13 mouse cellular contexts compared by ENCODE assay signal in the genomic region with DNA sequence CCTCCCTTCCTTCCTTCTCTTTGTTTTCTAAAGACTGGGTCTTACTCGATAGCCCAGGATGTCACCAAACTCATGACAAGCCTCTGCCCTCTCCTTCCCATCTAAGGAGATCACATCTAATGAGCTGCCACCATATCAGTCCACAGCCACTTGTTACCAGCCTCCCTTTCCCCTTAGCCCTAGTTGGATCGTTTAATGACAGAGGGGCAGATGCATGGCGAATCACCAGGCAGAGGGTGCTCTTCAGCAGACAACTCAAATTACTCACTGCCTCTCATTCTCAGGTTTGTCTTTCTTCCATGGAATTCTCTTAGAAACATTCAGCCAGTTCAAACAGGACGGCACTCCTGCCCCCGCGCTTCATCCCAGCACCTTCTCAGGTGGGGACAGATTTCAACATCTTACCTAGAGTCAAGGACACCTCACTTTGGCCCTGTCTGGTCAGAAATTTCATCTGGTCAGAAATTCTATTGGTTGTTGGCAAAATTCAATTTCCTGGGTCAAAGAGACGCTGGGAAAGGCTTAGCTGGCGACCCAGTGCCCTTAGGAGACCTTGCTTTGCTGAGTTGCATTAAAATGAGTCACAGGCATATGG. TPM values are rescaled to one million over a fixed set of nuclear protein-coding genes. Genes with fewer than 3 reads are reported as not detected.
DNase-seq lines count a peak whose midpoint lies in the region; ATAC-seq and TF ChIP-seq lines count a peak whose summit lies in the region.
"Had no signal": no experiment of that assay in that cellular context is flagged by ENCODE, and none has a peak within 500 bp of the region (broad histone marks: within the 10 kb centered on the region; RNA-seq: fewer than 3 reads in every experiment).

No protein-coding gene starts in this region.

- peaks cover 59% of the 10 kb centered on the region for H3K36me3 ChIP-seq in heart, embryonic 14.5 days (ENCODE audit: control insufficient read depth, insufficient read depth, low read length)
- no peaks in the 10 kb centered on the region for H3K36me3 ChIP-seq in lung, postnatal 0 days (ENCODE audit: insufficient read depth, low read length)
- no peaks in the 10 kb centered on the region for H3K36me3 ChIP-seq in embryonic facial prominence, embryonic 15.5 days
- peaks cover 23% of the 10 kb centered on the region for H3K36me3 ChIP-seq in myocyte (ENCODE audit: control insufficient read depth, insufficient read depth)
- peaks cover 9% of the 10 kb centered on the region for H3K36me3 ChIP-seq in neural tube, embryonic 15.5 days

- H3K9ac ChIP-seq in heart, embryonic 14.5 days (ENCODE audit: low read length): peak overlapping the region; percentile 13; the same call in 1 of the 2 replicates
- H3K9ac ChIP-seq in lung, postnatal 0 days (replicated peaks; ENCODE audit: low read depth): no peak overlapping the region
- no peak overlapping the region for H3K9ac ChIP-seq in embryonic facial prominence, embryonic 15.5 days
- no peak overlapping the region for H3K9ac ChIP-seq in neural tube, embryonic 15.5 days (replicated peaks)

- no peaks in the 10 kb centered on the region; the same call in 1 of the 2 replicates for H3K9me3 ChIP-seq in heart, embryonic 14.5 days (ENCODE audit: control insufficient read depth, low read length)
- no peaks in the 10 kb centered on the region for H3K9me3 ChIP-seq in lung, postnatal 0 days (ENCODE audit: low read length)
- H3K9me3 ChIP-seq in embryonic facial prominence, embryonic 15.5 days (replicated peaks): no peaks in the 10 kb centered on the region
- no peaks in the 10 kb centered on the region for H3K9me3 ChIP-seq in neural tube, embryonic 15.5 days (replicated peaks)
- H3K9me3 ChIP-seq: hindbrain, embryonic 10.5 days had no signal

- no peak for TF ChIP-seq CTCF in lung, postnatal 0 days (IDR thresholded peaks at IDR 0.05)

- no peak for TF ChIP-seq POLR2A in myocyte (IDR thresholded peaks at IDR 0.05; ENCODE audit: insufficient read length, low read depth)

- peaks cover 40 to 69% of the 10 kb centered on the region in 2 experiments for H3K4me1 ChIP-seq in heart, embryonic 14.5 days (ENCODE audit: control insufficient read depth in 2 of 2, insufficient read depth in 2 of 2, low read length in 2 of 2)
- H3K4me1 ChIP-seq in lung, postnatal 0 days (ENCODE audit: insufficient read depth, low read depth, low read length): peaks cover 12% of the 10 kb centered on the region; the same call in 1 of the 2 replicates
- peaks cover 46% of the 10 kb centered on the region for H3K4me1 ChIP-seq in embryonic facial prominence, embryonic 15.5 days
- peaks cover 23% of the 10 kb centered on the region for H3K4me1 ChIP-seq in neural tube, embryonic 15.5 days

- ATAC-seq in heart, embryonic 14.5 days (ENCODE audit: insufficient number of reproducible peaks, insufficient read depth, low FRiP score, low read depth): no peak
- ATAC-seq in lung, postnatal 0 days: no peak; the same call in 1 of the 2 replicates
- no peak for ATAC-seq in embryonic facial prominence, embryonic 15.5 days (ENCODE audit: insufficient number of reproducible peaks, low FRiP score, low TSS enrichment, low read depth)
- no peak for ATAC-seq in cerebellum, adult (ENCODE audit: insufficient number of reproducible peaks, low FRiP score, low TSS enrichment)
- no peak for ATAC-seq in neural tube, embryonic 15.5 days (ENCODE audit: low FRiP score)

- H3K4me3 ChIP-seq in heart, embryonic 14.5 days (ENCODE audit: control insufficient read depth in 1 of 2, insufficient read depth in 1 of 2, low read depth in 1 of 2, low read length in 2 of 2): no peak overlapping the region
- no peak overlapping the region for H3K4me3 ChIP-seq in lung, postnatal 0 days (ENCODE audit: low read depth, low read length)
- H3K4me3 ChIP-seq in embryonic facial prominence, embryonic 15.5 days (replicated peaks): no peak overlapping the region
- no peak overlapping the region for H3K4me3 ChIP-seq in myocyte
- H3K4me3 ChIP-seq in neural tube, embryonic 15.5 days (replicated peaks): no peak overlapping the region
- H3K4me3 ChIP-seq: hindbrain, embryonic 10.5 days; left cerebral cortex, adult 2 months had no signal

- 66% methylated on average over 8 of the region's 8 CpGs for WGBS in heart, embryonic 14.5 days
- 61% methylated on average over 8 of the region's 8 CpGs for WGBS in lung, postnatal 0 days
- WGBS in embryonic facial prominence, embryonic 15.5 days: 47% methylated on average over 8 of the region's 8 CpGs
- 67% methylated on average over 8 of the region's 8 CpGs for WGBS in neural tube, embryonic 15.5 days

- no peak for TF ChIP-seq EP300 in lung, postnatal 0 days (IDR thresholded peaks at IDR 0.05)

- no peak for DNase-seq in heart, postnatal 4 days
- no peak for DNase-seq in lung, postnatal 0 days (ENCODE audit: low spot score)
- DNase-seq in lung, postnatal 25 days (ENCODE audit: low spot score): no peak
- DNase-seq: adrenal gland, postnatal 14 days; right cerebral cortex, postnatal 25 days had no signal

- no peak overlapping the region for H3ac ChIP-seq in myocyte (ENCODE audit: control insufficient read depth, insufficient read length)

- H3K4me2 ChIP-seq in heart, embryonic 14.5 days (ENCODE audit: low read length): no peak overlapping the region
- no peak overlapping the region for H3K4me2 ChIP-seq in lung, postnatal 0 days (replicated peaks; ENCODE audit: low read depth, low read length)
- no peak overlapping the region for H3K4me2 ChIP-seq in embryonic facial prominence, embryonic 15.5 days (replicated peaks)
- H3K4me2 ChIP-seq in myocyte (ENCODE audit: low read depth): peak overlapping the region; percentile 80
- H3K4me2 ChIP-seq in neural tube, embryonic 15.5 days: no peak overlapping the region

- H3K27me3 ChIP-seq in heart, embryonic 14.5 days (ENCODE audit: control insufficient read depth, insufficient read depth, low read length): no peaks in the 10 kb centered on the region
- no peaks in the 10 kb centered on the region for H3K27me3 ChIP-seq in lung, postnatal 0 days (replicated peaks; ENCODE audit: insufficient read depth, low read length)
- no peaks in the 10 kb centered on the region for H3K27me3 ChIP-seq in embryonic facial prominence, embryonic 15.5 days
- no peaks in the 10 kb centered on the region for H3K27me3 ChIP-seq in myocyte (ENCODE audit: control insufficient read depth, insufficient read depth, insufficient read length)
- no peaks in the 10 kb centered on the region for H3K27me3 ChIP-seq in neural tube, embryonic 15.5 days (replicated peaks)
- H3K27me3 ChIP-seq: CH12.LX had no signal

- H3K79me2 ChIP-seq in myocyte (ENCODE audit: control insufficient read depth, insufficient read depth): peaks cover 31% of the 10 kb centered on the region

- H3K27ac ChIP-seq in heart, embryonic 14.5 days (replicated peaks in 1 of 2; ENCODE audit: control insufficient read depth in 1 of 2, insufficient read depth in 1 of 2, low read depth in 2 of 2, low read length in 2 of 2): peak overlapping the region; percentile 42 to 74; a peak in 3 of 4 replicates
- peak overlapping the region; percentile 68 for H3K27ac ChIP-seq in lung, postnatal 0 days (ENCODE audit: low read length)
- H3K27ac ChIP-seq in embryonic facial prominence, embryonic 15.5 days (replicated peaks): peak overlapping the region; percentile 71
- H3K27ac ChIP-seq in neural tube, embryonic 15.5 days (replicated peaks): no peak overlapping the region
- H3K27ac ChIP-seq: hindbrain, embryonic 10.5 days; left cerebral cortex, adult 2 months had no signal

TF ChIP-seq in myocyte, 11 proteins besides CTCF, POLR2A, EP300 and RAD21:
- TF ChIP-seq E2F4 (IDR thresholded peaks at IDR 0.05; ENCODE audit: insufficient read depth): no peak
- TF ChIP-seq REST (IDR thresholded peaks at IDR 0.05; ENCODE audit: insufficient read depth, insufficient read length): no peak
- peak; percentile 32; the same call in 1 of the 2 replicates for TF ChIP-seq CEBPB (IDR thresholded peaks at IDR 0.05; ENCODE audit: insufficient read depth, poor library complexity, severe bottlenecking)

RNA-seq across cellular contexts. Expression of gene Adam19, which starts 16.8 kb away (rescaled TPM):
- 21.1 and 22.7 TPM in 2 replicates for polyA plus RNA-seq in heart, embryonic 14.5 days (2014; fragmentation: Nextera tagmentation; extraction: Ambion mirVana)
- 100 to 1,000 TPM; 161 to 163 TPM for total RNA-seq in heart, postnatal 4 days (2021)
- polyA plus RNA-seq in lung, postnatal 0 days (2015; fragmentation: Nextera tagmentation; extraction: Ambion mirVana): 11.4 and 12.4 TPM in 2 replicates
- 13.4 and 14.1 TPM in 2 replicates for polyA plus RNA-seq in embryonic facial prominence, embryonic 15.5 days (2015; fragmentation: Nextera tagmentation; extraction: Ambion mirVana)
- 43.2 TPM for polyA plus RNA-seq in myocyte (2012; fragmentation: generic; extraction: Trizol)
- 13.7 and 16.8 TPM in 2 replicates for polyA plus RNA-seq in neural tube, embryonic 15.5 days (2015; fragmentation: Nextera tagmentation; extraction: Ambion mirVana)

RNA-seq across cellular contexts. Expression of gene Gm12166, which starts 20.4 kb away (rescaled TPM):
- 4.6 and 4.9 TPM in 2 replicates for polyA plus RNA-seq in heart, embryonic 14.5 days (2014; fragmentation: Nextera tagmentation; extraction: Ambion mirVana)
- 1 to 10 TPM; 2.7 to 4.0 TPM for total RNA-seq in heart, postnatal 4 days (2021)
- polyA plus RNA-seq in lung, postnatal 0 days (2015; fragmentation: Nextera tagmentation; extraction: Ambion mirVana): 8.0 and 8.3 TPM in 2 replicates
- polyA plus RNA-seq in embryonic facial prominence, embryonic 15.5 days (2015; fragmentation: Nextera tagmentation; extraction: Ambion mirVana): 3.9 and 7.7 TPM in 2 replicates
- polyA plus RNA-seq in myocyte (2012; fragmentation: generic; extraction: Trizol): 4.3 TPM
- polyA plus RNA-seq in neural tube, embryonic 15.5 days (2015; fragmentation: Nextera tagmentation; extraction: Ambion mirVana): 4.5 and 6.6 TPM in 2 replicates
